Mouse (Mus musculus) myocyte (in vitro differentiated cells): Measurements from ENCODE around the gene Defb43.

Experiments used
- CEBPB ChIP-seq: IDR thresholded peaks from 2 replicates; pipeline ENCODE4 v1.6.1; 2011; ENCODE audit warnings: mild to moderate bottlenecking, moderate library complexity; ENCODE audit not compliant: poor library complexity, insufficient read depth, severe bottlenecking
- E2F4 ChIP-seq: IDR thresholded peaks from one replicate; pipeline ENCODE4 v1.6.1; 2011; ENCODE audit warnings: mild to moderate bottlenecking, control low read depth, moderate library complexity; ENCODE audit not compliant: insufficient read depth
- MAX ChIP-seq: IDR thresholded peaks from one replicate; pipeline ENCODE4 v1.6.1; 2011; ENCODE audit warnings: low read depth, mild to moderate bottlenecking, control low read depth
- MYOD1 ChIP-seq, 3 experiments: IDR thresholded peaks; one replicate each; pipeline ENCODE4 v1.6.1; 2011; ENCODE audit warnings: control low read depth in 2 of 3, low read depth in 2 of 3, mild to moderate bottlenecking in 2 of 3, moderate library complexity in 1 of 3; ENCODE audit not compliant: insufficient read length in 2 of 3, control insufficient read depth in 1 of 3
- MYOG ChIP-seq, 3 experiments: IDR thresholded peaks; one replicate each; pipeline ENCODE4 v1.6.1; 2011; ENCODE audit warnings: control low read depth in 2 of 3, low read depth in 2 of 3, mild to moderate bottlenecking in 2 of 3; ENCODE audit not compliant: insufficient read length in 2 of 3, control insufficient read depth in 1 of 3, insufficient read depth in 1 of 3
- POLR2A ChIP-seq: IDR thresholded peaks from one replicate; pipeline ENCODE4 v1.6.1; 2011; ENCODE audit warnings: low read depth, mild to moderate bottlenecking, control low read depth, moderate library complexity; ENCODE audit not compliant: insufficient read length
- POLR2AphosphoS2 ChIP-seq: IDR thresholded peaks from one replicate; pipeline ENCODE4 v1.6.1; 2011; ENCODE audit warnings: low read depth, control low read depth; ENCODE audit not compliant: insufficient read length
- REST ChIP-seq: IDR thresholded peaks from one replicate; pipeline ENCODE4 v1.6.1; 2011; ENCODE audit warnings: mild to moderate bottlenecking, control low read depth, moderate library complexity; ENCODE audit not compliant: insufficient read depth, insufficient read length
- SRF ChIP-seq: IDR thresholded peaks from one replicate; pipeline ENCODE4 v1.6.1; 2011; ENCODE audit warnings: low read depth; ENCODE audit not compliant: control insufficient read depth, insufficient read length
- TCF12 ChIP-seq: IDR thresholded peaks from one replicate; pipeline ENCODE4 v1.6.1; 2011; ENCODE audit warnings: mild to moderate bottlenecking, control low read depth; ENCODE audit not compliant: poor library complexity, insufficient read depth, severe bottlenecking
- TCF3 ChIP-seq: IDR thresholded peaks from one replicate; pipeline ENCODE4 v1.6.1; 2011; ENCODE audit warnings: low read depth, control low read depth; ENCODE audit not compliant: insufficient read length
- USF1 ChIP-seq: IDR thresholded peaks from one replicate; pipeline ENCODE4 v1.6.1; 2011; ENCODE audit warnings: low read depth, mild to moderate bottlenecking, control low read depth, moderate library complexity

- TF ChIP-seq POLR2A (no peak), TCF12 (no peak), MAX (no peak), TCF3 (no peak), E2F4 (no peak), CEBPB (no peak), MYOD1 (IDR thresholded peaks at IDR 0.05; ENCODE audit: control insufficient read depth in 1 of 3, insufficient read length in 2 of 3, low read depth in 2 of 3) (no peak), USF1 (no peak), MYOG (IDR thresholded peaks at IDR 0.05; ENCODE audit: control insufficient read depth in 1 of 3, insufficient read depth in 1 of 3, insufficient read length in 2 of 3, low read depth in 2 of 3) (no peak), POLR2AphosphoS2 (no peak), SRF (no peak), REST (no peak)
Observed at GRCm38 (mm10) chr14:62975046-62975445, 36.5 kb upstream of the Defb43 start.
